Mouse (Mus musculus) activated CD4-positive, CD25-positive, alpha-beta regulatory T cell (primary cell): ENCODE data around the gene Prb1. TPM values are rescaled to one million over a fixed set of nuclear protein-coding genes. Genes with fewer than 3 reads are reported as not detected.

Experiments
- polyA plus RNA-seq, 2 experiments: library from polyadenylated mRNA; unstranded; fragments of 100-300 nt; shearing (Covaris generic); gene quantifications; one replicate each; pipeline ENCODE4 v1.2.1; 2017

The Prb1 gene
- not detected for polyA plus RNA-seq

DNA sequence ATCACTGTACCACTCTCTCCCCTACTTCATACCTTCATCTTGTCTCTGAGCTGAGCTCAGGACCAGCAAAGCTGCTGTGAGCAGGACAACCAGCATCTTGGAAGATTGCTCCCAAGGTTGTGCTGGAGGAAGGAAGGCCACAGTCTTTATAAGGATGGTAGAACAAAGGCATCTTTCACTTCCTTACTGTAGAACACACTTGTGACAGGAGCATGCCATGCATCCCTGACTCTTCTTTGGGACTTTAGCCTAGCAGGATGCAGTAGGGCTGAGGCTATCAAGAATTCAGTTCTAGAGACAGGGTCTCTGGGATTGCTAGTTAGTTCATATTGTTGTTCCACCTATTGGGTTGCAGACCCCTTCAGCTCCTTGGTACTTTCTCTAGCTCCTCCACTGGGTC lies at the start of gene Prb1:
Gene Prb1 (minus strand): TSS at position 101 of the 400 bp plus-strand sequence.

Other genes with a start within 250 kb of the Prb1 start
- gene Prpmp5, start 104.2 kb upstream of the Prb1 start, polyA plus RNA-seq = not detected
- gene Gm8882, start 153.6 kb upstream of the Prb1 start, polyA plus RNA-seq = under 1 TPM in 1 of 2 experiments, not detected in 1; 0.42 TPM